Mouse (Mus musculus): ENCODE data around the gene Tle4. TPM values are rescaled to one million over a fixed set of nuclear protein-coding genes. Genes with fewer than 3 reads are reported as not detected.

The Tle4 gene
- polyA plus RNA-seq, 1 experiment from 2014 or later = 37.7 TPM

GRCm38 (mm10) chr19:14585731-14586130, 12.1 kb downstream of the Tle4 start:
- Histone ChIP-seq H3K27ac (no peak overlapping the region), H3K4me3 (no peak overlapping the region), H3K9me3 (no peaks in the 10 kb centered on the region), H3K36me3 (peaks cover 4% of the 10 kb centered on the region; the same call in 1 of the 2 replicates), H3K4me2 (replicated peaks) (no peak overlapping the region), H3K9ac (no peak overlapping the region), H3K27me3 (replicated peaks) (no peaks in the 10 kb centered on the region), H3K4me1 (peaks cover 11% of the 10 kb centered on the region)
- no peak for ATAC-seq (ENCODE audit: low FRiP score, low read depth)
- 84% methylated on average over 4 of the region's 4 CpGs for whole genome bisulfite sequencing

GRCm38 (mm10) chr19:14585235-14585634, 12.6 kb downstream of the Tle4 start:
- Histone ChIP-seq H3K4me3 (no peak overlapping the region), H3K9ac (no peak overlapping the region), H3K4me1 (peaks cover 9% of the 10 kb centered on the region), H3K27me3 (replicated peaks) (no peaks in the 10 kb centered on the region), H3K27ac (no peak overlapping the region), H3K4me2 (replicated peaks) (no peak overlapping the region), H3K36me3 (peaks cover 4% of the 10 kb centered on the region; the same call in 1 of the 2 replicates), H3K9me3 (no peaks in the 10 kb centered on the region)
- no peak for ATAC-seq (ENCODE audit: low FRiP score, low read depth)
- WGBS = 92% methylated on average over 3 of the region's 3 CpGs

GRCm38 (mm10) chr19:14578698-14579097, 19.2 kb downstream of the Tle4 start:
- 92% methylated on average over 5 of the region's 5 CpGs for WGBS
- H3K9ac ChIP-seq = no peak overlapping the region

GRCm38 (mm10) chr19:14578016-14578415, 19.8 kb downstream of the Tle4 start:
- H3K4me3 ChIP-seq = no peak overlapping the region
- no peaks in the 10 kb centered on the region for H3K36me3 ChIP-seq
- H3K9ac ChIP-seq = no peak overlapping the region
- no peak overlapping the region for H3K27ac ChIP-seq
- ATAC-seq (ENCODE audit: low FRiP score, low read depth) = no peak
- H3K27me3 ChIP-seq (replicated peaks) = no peaks in the 10 kb centered on the region
- H3K9me3 ChIP-seq = no peaks in the 10 kb centered on the region
- H3K4me1 ChIP-seq = no peaks in the 10 kb centered on the region
- WGBS = 74% methylated on average over 4 of the region's 4 CpGs
- no peak overlapping the region for H3K4me2 ChIP-seq (replicated peaks)

More at GRCm38 (mm10) chr19:14578698-14579097, 19.2 kb downstream of the Tle4 start:
- Histone ChIP-seq H3K9me3 (no peaks in the 10 kb centered on the region), H3K4me3 (no peak overlapping the region), H3K27ac (no peak overlapping the region), H3K27me3 (replicated peaks) (no peaks in the 10 kb centered on the region), H3K36me3 (no peaks in the 10 kb centered on the region), H3K4me1 (no peaks in the 10 kb centered on the region), H3K4me2 (replicated peaks) (no peak overlapping the region)
- ATAC-seq (ENCODE audit: low FRiP score, low read depth) = no peak

GRCm38 (mm10) chr19:14576311-14576710, 21.5 kb downstream of the Tle4 start:
- Histone ChIP-seq H3K4me3 (no peak overlapping the region), H3K27ac (no peak overlapping the region), H3K9ac (no peak overlapping the region), H3K27me3 (replicated peaks) (no peaks in the 10 kb centered on the region), H3K4me2 (replicated peaks) (no peak overlapping the region), H3K36me3 (no peaks in the 10 kb centered on the region), H3K4me1 (no peaks in the 10 kb centered on the region), H3K9me3 (no peaks in the 10 kb centered on the region)
- ATAC-seq (ENCODE audit: low FRiP score, low read depth) = no peak

GRCm38 (mm10) chr19:14568879-14569278, 29.0 kb downstream of the Tle4 start:
- Histone ChIP-seq H3K9me3 (no peaks in the 10 kb centered on the region), H3K9ac (no peak overlapping the region), H3K4me2 (replicated peaks) (no peak overlapping the region), H3K36me3 (no peaks in the 10 kb centered on the region), H3K4me1 (peaks cover 21% of the 10 kb centered on the region), H3K27me3 (replicated peaks) (no peaks in the 10 kb centered on the region; the same call in 1 of the 2 replicates), H3K27ac (no peak overlapping the region), H3K4me3 (no peak overlapping the region)
- no peak for ATAC-seq (ENCODE audit: low FRiP score, low read depth)

GRCm38 (mm10) chr19:14567081-14567480, 30.8 kb downstream of the Tle4 start:
- Histone ChIP-seq H3K27me3 (replicated peaks) (peaks cover 3% of the 10 kb centered on the region; the same call in 1 of the 2 replicates), H3K36me3 (no peaks in the 10 kb centered on the region), H3K4me3 (no peak overlapping the region), H3K4me2 (replicated peaks) (no peak overlapping the region), H3K9me3 (no peaks in the 10 kb centered on the region), H3K9ac (no peak overlapping the region), H3K27ac (no peak overlapping the region), H3K4me1 (peaks cover 21% of the 10 kb centered on the region)
- WGBS = 21% methylated on average over 3 of the region's 3 CpGs
- peak; percentile 91 for ATAC-seq (ENCODE audit: low FRiP score, low read depth)

GRCm38 (mm10) chr19:14566564-14567021, 31.3 kb downstream of the Tle4 start:
- Histone ChIP-seq H3K9ac (no peak overlapping the region), H3K4me3 (no peak overlapping the region), H3K36me3 (no peaks in the 10 kb centered on the region), H3K9me3 (no peaks in the 10 kb centered on the region), H3K4me2 (replicated peaks) (no peak overlapping the region; the same call in 1 of the 2 replicates), H3K27ac (no peak overlapping the region), H3K27me3 (replicated peaks) (peaks cover 3% of the 10 kb centered on the region; the same call in 1 of the 2 replicates), H3K4me1 (peaks cover 21% of the 10 kb centered on the region)
- ATAC-seq (ENCODE audit: low FRiP score, low read depth) = peak; percentile 75
- WGBS = 13% methylated on average over 5 of the region's 5 CpGs

GRCm38 (mm10) chr19:14565424-14566069, 32.3 kb downstream of the Tle4 start:
- Histone ChIP-seq H3K9ac (no peak overlapping the region), H3K27ac (no peak overlapping the region), H3K4me3 (no peak overlapping the region), H3K36me3 (no peaks in the 10 kb centered on the region), H3K4me2 (replicated peaks) (no peak overlapping the region), H3K27me3 (replicated peaks) (peaks cover 3% of the 10 kb centered on the region; the same call in 1 of the 2 replicates), H3K9me3 (no peaks in the 10 kb centered on the region), H3K4me1 (peaks cover 21% of the 10 kb centered on the region)
- ATAC-seq (ENCODE audit: low FRiP score, low read depth) = peak; percentile 59
- WGBS = 38% methylated on average over 4 of the region's 4 CpGs

GRCm38 (mm10) chr19:14563273-14563959, 34.4 kb downstream of the Tle4 start:
- H3K4me3 ChIP-seq = no peak overlapping the region
- no peak overlapping the region for H3K9ac ChIP-seq
- ATAC-seq (ENCODE audit: low FRiP score, low read depth) = no peak
- peaks cover 3% of the 10 kb centered on the region; the same call in 1 of the 2 replicates for H3K27me3 ChIP-seq (replicated peaks)
- no peaks in the 10 kb centered on the region for H3K36me3 ChIP-seq
- no peaks in the 10 kb centered on the region for H3K9me3 ChIP-seq
- no peak overlapping the region for H3K27ac ChIP-seq
- peaks cover 18% of the 10 kb centered on the region for H3K4me1 ChIP-seq
- WGBS = 87% methylated on average over 4 of the region's 4 CpGs
- H3K4me2 ChIP-seq (replicated peaks) = no peak overlapping the region

GRCm38 (mm10) chr19:14547871-14548270, 50.0 kb downstream of the Tle4 start:
- Histone ChIP-seq H3K4me1 (no peaks in the 10 kb centered on the region), H3K9ac (no peak overlapping the region), H3K4me3 (no peak overlapping the region), H3K4me2 (replicated peaks) (no peak overlapping the region), H3K27me3 (replicated peaks) (no peaks in the 10 kb centered on the region), H3K36me3 (no peaks in the 10 kb centered on the region), H3K27ac (no peak overlapping the region), H3K9me3 (no peaks in the 10 kb centered on the region)
- WGBS = 91% methylated on average over 3 of the region's 3 CpGs
- ATAC-seq (ENCODE audit: low FRiP score, low read depth) = no peak

- no peaks in the 10 kb centered on the region for H3K4me1 ChIP-seq
- WGBS = 95% methylated on average over 8 of the region's 8 CpGs
- H3K4me2 ChIP-seq (replicated peaks) = no peak overlapping the region
- no peak overlapping the region for H3K4me3 ChIP-seq
- H3K27me3 ChIP-seq (replicated peaks) = no peaks in the 10 kb centered on the region
- no peak overlapping the region for H3K9ac ChIP-seq
- no peaks in the 10 kb centered on the region for H3K36me3 ChIP-seq
- H3K27ac ChIP-seq = no peak overlapping the region
- no peak for ATAC-seq (ENCODE audit: low FRiP score, low read depth)
- H3K9me3 ChIP-seq = no peaks in the 10 kb centered on the region
These were observed 50.6 kb downstream of the Tle4 start for GRCm38 (mm10) chr19:14547133-14547842.
